Mouse (Mus musculus) heart, embryonic 10.5 days (tissue): Measurements from ENCODE around the gene Trp53bp1. TPM values are rescaled to one million over a fixed set of nuclear protein-coding genes. Genes with fewer than 3 reads are reported as not detected.

ENCODE experiments used
- DNase-seq: peaks from one replicate; pipeline ENCODE4 v3.0.0-alpha.2; 2017; ENCODE audit warnings: low spot score
- H3K27ac ChIP-seq: fragments of 300-500 bp; sonication (generic); 2 replicates; pipeline ENCODE4 v1.5.1; 2016; ENCODE audit warnings: mild to moderate bottlenecking
- H3K27me3 ChIP-seq: fragments of 300-500 bp; sonication (generic); 2 replicates; pipeline ENCODE4 v1.6.1; 2016; ENCODE audit warnings: mild to moderate bottlenecking; ENCODE audit not compliant: poor library complexity, insufficient read depth, severe bottlenecking
- H3K36me3 ChIP-seq: fragments of 300-500 bp; sonication (generic); 2 replicates; pipeline ENCODE4 v1.6.1; 2016; ENCODE audit warnings: mild to moderate bottlenecking, moderate library complexity
- H3K4me1 ChIP-seq: fragments of 300-500 bp; sonication (generic); 2 replicates; pipeline ENCODE4 v1.6.1; 2016; ENCODE audit warnings: mild to moderate bottlenecking
- H3K4me3 ChIP-seq: fragments of 300-500 bp; sonication (generic); 2 replicates; pipeline ENCODE4 v1.5.1; 2016; ENCODE audit warnings: mild to moderate bottlenecking, moderate library complexity
- H3K9me3 ChIP-seq: fragments of 300-500 bp; sonication (generic); 2 replicates; pipeline ENCODE4 v1.6.1; 2016; ENCODE audit warnings: mild to moderate bottlenecking, moderate library complexity
- WGBS: fragments of 180-500 bp; shearing (Covaris S2); methylation state at CpG from one replicate; pipeline ENCODE4 v1.1.7; 2016; 5-methylcytosine and 5-hydroxymethylcytosine counted together
- polyA plus RNA-seq: library from polyadenylated mRNA; unstranded; fragments of >200 nt; fragmentation: Nextera tagmentation; extraction: Ambion mirVana; gene quantifications from 2 replicates; pipeline ENCODE4 v1.2.1, GENCODE M21; 2016

Gene Trp53bp1
- polyA plus RNA-seq, 1 experiment from 2014 or later = 81.9 TPM

GRCm38 (mm10) chr2:121223010-121223409 lies 48.2 kb downstream of the Trp53bp1 start:
- no peak overlapping the region for H3K4me3 ChIP-seq
- no peaks in the 10 kb centered on the region for H3K4me1 ChIP-seq
- no peaks in the 10 kb centered on the region for H3K27me3 ChIP-seq
- 90% methylated on average over 2 of the region's 2 CpGs for WGBS
- no peaks in the 10 kb centered on the region for H3K9me3 ChIP-seq
- no peak for DNase-seq
- peaks cover 88% of the 10 kb centered on the region for H3K36me3 ChIP-seq
- H3K27ac ChIP-seq = no peak overlapping the region

GRCm38 (mm10) chr2:121219994-121220393 lies 51.2 kb downstream of the Trp53bp1 start:
- Histone ChIP-seq H3K27ac (no peak overlapping the region), H3K4me3 (no peak overlapping the region), H3K27me3 (no peaks in the 10 kb centered on the region), H3K9me3 (no peaks in the 10 kb centered on the region), H3K36me3 (peaks cover 82% of the 10 kb centered on the region), H3K4me1 (no peaks in the 10 kb centered on the region)
- DNase-seq = no peak

GRCm38 (mm10) chr2:121219177-121219576 lies 52.0 kb downstream of the Trp53bp1 start:
- no peak for DNase-seq
- H3K9me3 ChIP-seq = no peaks in the 10 kb centered on the region
- no peak overlapping the region for H3K27ac ChIP-seq
- no peaks in the 10 kb centered on the region for H3K4me1 ChIP-seq
- no peak overlapping the region for H3K4me3 ChIP-seq
- H3K27me3 ChIP-seq = no peaks in the 10 kb centered on the region
- H3K36me3 ChIP-seq = peaks cover 83% of the 10 kb centered on the region

GRCm38 (mm10) chr2:121214491-121214890 lies 56.7 kb downstream of the Trp53bp1 start:
- 89% methylated on average over 3 of the region's 3 CpGs for WGBS
- H3K4me3 ChIP-seq = no peak overlapping the region
- H3K4me1 ChIP-seq = no peaks in the 10 kb centered on the region
- H3K27me3 ChIP-seq = no peaks in the 10 kb centered on the region
- peaks cover 87% of the 10 kb centered on the region for H3K36me3 ChIP-seq
- no peak overlapping the region for H3K27ac ChIP-seq
- no peaks in the 10 kb centered on the region for H3K9me3 ChIP-seq
- no peak for DNase-seq

GRCm38 (mm10) chr2:121206541-121206940 lies 64.7 kb downstream of the Trp53bp1 start:
- Histone ChIP-seq H3K4me3 (no peak overlapping the region), H3K9me3 (no peaks in the 10 kb centered on the region), H3K27me3 (no peaks in the 10 kb centered on the region), H3K36me3 (peaks cover 97% of the 10 kb centered on the region), H3K27ac (no peak overlapping the region), H3K4me1 (no peaks in the 10 kb centered on the region)
- 91% methylated on average over 3 of the region's 3 CpGs for WGBS
- no peak for DNase-seq

- Histone ChIP-seq H3K27ac (no peak overlapping the region), H3K9me3 (no peaks in the 10 kb centered on the region), H3K4me1 (no peaks in the 10 kb centered on the region), H3K27me3 (no peaks in the 10 kb centered on the region), H3K36me3 (peaks cover 97% of the 10 kb centered on the region), H3K4me3 (no peak overlapping the region)
- DNase-seq = no peak
- WGBS = 92% methylated on average over 17 of the region's 17 CpGs
Observed at GRCm38 (mm10) chr2:121204276-121204675, 66.9 kb downstream of the Trp53bp1 start.

- no peak overlapping the region for H3K27ac ChIP-seq
- no peak overlapping the region for H3K4me3 ChIP-seq
- no peaks in the 10 kb centered on the region for H3K9me3 ChIP-seq
- 88% methylated on average over 9 of the region's 9 CpGs for WGBS
- H3K27me3 ChIP-seq = no peaks in the 10 kb centered on the region
- DNase-seq = no peak
- no peaks in the 10 kb centered on the region for H3K4me1 ChIP-seq
- H3K36me3 ChIP-seq = peaks cover 97% of the 10 kb centered on the region
Observed at GRCm38 (mm10) chr2:121195466-121195865, 75.7 kb downstream of the Trp53bp1 start.

- Histone ChIP-seq H3K27me3 (no peaks in the 10 kb centered on the region), H3K9me3 (no peaks in the 10 kb centered on the region), H3K4me1 (no peaks in the 10 kb centered on the region), H3K36me3 (peaks cover 87% of the 10 kb centered on the region), H3K27ac (no peak overlapping the region), H3K4me3 (no peak overlapping the region)
- 86% methylated on average over 1 of the region's 1 CpGs for WGBS
- no peak for DNase-seq
Observed at GRCm38 (mm10) chr2:121188530-121188929, 82.7 kb downstream of the Trp53bp1 start.

GRCm38 (mm10) chr2:121184142-121184541 lies 87.1 kb downstream of the Trp53bp1 start:
- 93% methylated on average over 7 of the region's 7 CpGs for WGBS
- no peak for DNase-seq
- H3K4me1 ChIP-seq = no peaks in the 10 kb centered on the region
- peaks cover 77% of the 10 kb centered on the region for H3K36me3 ChIP-seq
- H3K27ac ChIP-seq = no peak overlapping the region
- H3K9me3 ChIP-seq = no peaks in the 10 kb centered on the region
- H3K27me3 ChIP-seq = no peaks in the 10 kb centered on the region
- no peak overlapping the region for H3K4me3 ChIP-seq

- H3K36me3 ChIP-seq = peaks cover 77% of the 10 kb centered on the region
- 88% methylated on average over 5 of the region's 5 CpGs for WGBS
Observed at GRCm38 (mm10) chr2:121183431-121183830, 87.8 kb downstream of the Trp53bp1 start.

GRCm38 (mm10) chr2:121178828-121179479 lies 92.3 kb downstream of the Trp53bp1 start:
- Histone ChIP-seq H3K4me1 (no peaks in the 10 kb centered on the region), H3K9me3 (no peaks in the 10 kb centered on the region), H3K36me3 (peaks cover 83% of the 10 kb centered on the region), H3K27me3 (no peaks in the 10 kb centered on the region), H3K27ac (no peak overlapping the region), H3K4me3 (no peak overlapping the region)
- WGBS = 93% methylated on average over 3 of the region's 3 CpGs
- DNase-seq = no peak

More at GRCm38 (mm10) chr2:121183431-121183830, 87.8 kb downstream of the Trp53bp1 start:
- no peak overlapping the region for H3K4me3 ChIP-seq
- H3K4me1 ChIP-seq = no peaks in the 10 kb centered on the region
- H3K27ac ChIP-seq = no peak overlapping the region
- no peaks in the 10 kb centered on the region for H3K27me3 ChIP-seq
- H3K9me3 ChIP-seq = no peaks in the 10 kb centered on the region
- DNase-seq = no peak

- peak; percentile 96 for DNase-seq
- Histone ChIP-seq H3K4me3 (peak within 1 kb of the TSS; percentile 94), H3K4me1 (peaks cover 21% of the 10 kb centered on the region), H3K27ac (peak within 1 kb of the TSS; percentile 94), H3K27me3 (no peaks in the 10 kb centered on the region), H3K36me3 (peaks cover 41% of the 10 kb centered on the region), H3K9me3 (no peaks in the 10 kb centered on the region)
- WGBS = under 1% methylated on average over 66 of the region's 66 CpGs
Observed at GRCm38 (mm10) chr2:121170980-121171742, 100.0 kb downstream of the Trp53bp1 start, which contains the start of gene Zscan29. Gene Zscan29 (minus strand): TSS chr2:121171125.

- Histone ChIP-seq H3K4me1 (peaks cover 21% of the 10 kb centered on the region), H3K36me3 (peaks cover 41% of the 10 kb centered on the region), H3K27me3 (no peaks in the 10 kb centered on the region), H3K27ac (peak within 1 kb of the TSS; percentile 94), H3K4me3 (peak within 1 kb of the TSS; percentile 94), H3K9me3 (no peaks in the 10 kb centered on the region)
- WGBS = under 1% methylated on average over 38 of the region's 38 CpGs
- no peak for DNase-seq
Observed at GRCm38 (mm10) chr2:121170481-121170971, 100.7 kb downstream of the Trp53bp1 start, which contains the start of gene Tubgcp4. Gene Tubgcp4 (plus strand): TSS chr2:121170654.
